Mouse (Mus musculus): ENCODE measurements around the gene Angel1. TPM values are rescaled to one million over a fixed set of nuclear protein-coding genes. Genes with fewer than 3 reads are reported as not detected.

Gene Angel1
- total RNA-seq, 2 experiments from 2014 or later: 8.3 to 8.8 TPM

- DNase-seq (ENCODE audit: low spot score in 2 of 2): peak; percentile 74 to 82
- intact Hi-C loops (cut with DNase I): no loop called here
Measured at GRCm38 (mm10) chr12:86715401-86715800, 10.9 kb downstream of the Angel1 start.

- intact Hi-C loops (cut with DNase I): no loop called here
- no peak for DNase-seq (ENCODE audit: low spot score in 2 of 2)
Measured at GRCm38 (mm10) chr12:86714026-86714425, 12.2 kb downstream of the Angel1 start.

- intact Hi-C loops (cut with DNase I): no loop called here
- no peak for DNase-seq (ENCODE audit: low spot score in 2 of 2)
Measured at GRCm38 (mm10) chr12:86705843-86706242, 20.4 kb downstream of the Angel1 start.

GRCm38 (mm10) chr12:86702690-86703089, 23.6 kb downstream of the Angel1 start:
- intact Hi-C loops (cut with DNase I): no loop called here
- DNase-seq (ENCODE audit: low spot score in 2 of 2): no peak

- DNase-seq (ENCODE audit: low spot score in 2 of 2): no peak
- intact Hi-C loops (cut with DNase I): no loop called here
Measured at GRCm38 (mm10) chr12:86701491-86701890, 24.8 kb downstream of the Angel1 start.

- no peak for DNase-seq (ENCODE audit: low spot score in 2 of 2)
- intact Hi-C loops (cut with DNase I): no loop called here
Measured at GRCm38 (mm10) chr12:86700927-86701310, 25.3 kb downstream of the Angel1 start.

GRCm38 (mm10) chr12:86699965-86700926, 26.0 kb downstream of the Angel1 start:
- intact Hi-C loops (cut with DNase I): no loop called here
- peak; percentile 86 to 95 for DNase-seq (ENCODE audit: low spot score in 2 of 2)

GRCm38 (mm10) chr12:86698537-86698936, 27.7 kb downstream of the Angel1 start:
- no peak for DNase-seq (ENCODE audit: low spot score in 2 of 2)
- intact Hi-C loops (cut with DNase I): no loop called here

- no peak for DNase-seq (ENCODE audit: low spot score in 2 of 2)
- intact Hi-C loops (cut with DNase I): no loop called here
Measured at GRCm38 (mm10) chr12:86697996-86698395, 28.3 kb downstream of the Angel1 start.

GRCm38 (mm10) chr12:86694441-86694840, 31.8 kb downstream of the Angel1 start:
- no peak for DNase-seq (ENCODE audit: low spot score in 2 of 2)
- intact Hi-C loops (cut with DNase I): no loop called here

GRCm38 (mm10) chr12:86693389-86693788, 32.9 kb downstream of the Angel1 start:
- no peak for DNase-seq (ENCODE audit: low spot score in 2 of 2)
- intact Hi-C loops (cut with DNase I): no loop called here

GRCm38 (mm10) chr12:86692471-86693356, 33.5 kb downstream of the Angel1 start:
- intact Hi-C loops (cut with DNase I): no loop called here
- no peak for DNase-seq (ENCODE audit: low spot score in 2 of 2)

GRCm38 (mm10) chr12:86690700-86691485, 35.4 kb downstream of the Angel1 start:
- DNase-seq (ENCODE audit: low spot score in 2 of 2): no peak
- intact Hi-C loops (cut with DNase I): no loop called here

- intact Hi-C loops (cut with DNase I): no loop called here
- no peak for DNase-seq (ENCODE audit: low spot score in 2 of 2)
Measured at GRCm38 (mm10) chr12:86688917-86689316, 37.3 kb downstream of the Angel1 start.

GRCm38 (mm10) chr12:86687971-86688573, 38.2 kb downstream of the Angel1 start:
- intact Hi-C loops (cut with DNase I): no loop called here

GRCm38 (mm10) chr12:86687445-86687955, 38.8 kb downstream of the Angel1 start:
- no peak for DNase-seq (ENCODE audit: low spot score in 2 of 2)
- intact Hi-C loops (cut with DNase I): no loop called here

More at GRCm38 (mm10) chr12:86687971-86688573, 38.2 kb downstream of the Angel1 start:
- DNase-seq (ENCODE audit: low spot score in 2 of 2): no peak

GRCm38 (mm10) chr12:86686551-86687330, 39.5 kb downstream of the Angel1 start:
- intact Hi-C loops (cut with DNase I): no loop called here
- DNase-seq (ENCODE audit: low spot score in 2 of 2): peak in 1 of 2 experiments; percentile 58

GRCm38 (mm10) chr12:86685275-86685674, 41.0 kb downstream of the Angel1 start:
- peak; percentile 56 to 66 for DNase-seq (ENCODE audit: low spot score in 2 of 2)

More at GRCm38 (mm10) chr12:86685275-86685674, 41.0 kb downstream of the Angel1 start:
- intact Hi-C loops (cut with DNase I): no loop called here

Measured in left cerebral cortex, postnatal 14 days (tissue).